Mouse (Mus musculus): ENCODE measurements around the gene Akr7a5. TPM values are rescaled to one million over a fixed set of nuclear protein-coding genes. Genes with fewer than 3 reads are reported as not detected.

The Akr7a5 gene
- polyA plus RNA-seq (2012; rRNA removed) = 17.2 and 18.4 TPM in 2 replicates

DNA sequence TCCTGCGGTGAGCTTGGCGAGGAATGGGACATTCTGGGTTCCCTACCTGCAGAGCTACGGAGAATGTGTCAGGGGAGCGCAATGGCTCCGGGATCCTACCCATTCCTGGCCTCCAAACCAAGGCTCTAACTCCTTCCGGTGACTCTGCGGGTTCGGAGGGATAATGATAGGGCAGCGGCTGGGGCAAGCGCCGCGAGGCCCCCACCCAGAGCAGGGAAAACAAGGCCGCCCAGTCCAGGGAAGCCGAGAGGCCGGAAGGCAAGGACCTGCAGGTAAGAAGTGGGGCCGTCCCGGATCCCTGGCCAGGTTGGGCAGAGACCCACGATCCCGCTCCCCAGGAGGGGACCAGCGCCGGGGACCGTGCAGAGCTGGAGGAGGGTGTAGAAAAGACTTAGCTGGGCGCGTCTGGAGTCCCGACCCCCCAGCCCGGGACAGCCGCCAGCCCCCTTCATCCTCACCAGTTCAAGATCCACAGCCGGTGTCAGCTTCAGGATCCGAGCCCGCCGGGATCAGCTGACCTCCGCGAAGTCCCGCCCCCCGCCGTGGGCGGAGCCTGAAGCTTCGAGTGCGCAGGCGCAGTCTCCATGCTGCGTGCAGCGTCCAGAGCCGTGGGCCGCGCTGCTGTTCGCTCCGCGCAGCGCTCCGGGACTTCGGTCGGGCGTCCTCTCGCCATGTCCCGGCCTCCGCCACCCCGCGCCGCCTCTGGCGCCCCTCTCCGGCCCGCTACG lies at the start of gene Akr7a5, which contains the start of gene Pqlc2:
Akr7a5 (plus strand) TSS at position 574 of the 728 bp plus-strand sequence.
Pqlc2 (minus strand) TSS at position 538 of the 728 bp plus-strand sequence.

DNA sequence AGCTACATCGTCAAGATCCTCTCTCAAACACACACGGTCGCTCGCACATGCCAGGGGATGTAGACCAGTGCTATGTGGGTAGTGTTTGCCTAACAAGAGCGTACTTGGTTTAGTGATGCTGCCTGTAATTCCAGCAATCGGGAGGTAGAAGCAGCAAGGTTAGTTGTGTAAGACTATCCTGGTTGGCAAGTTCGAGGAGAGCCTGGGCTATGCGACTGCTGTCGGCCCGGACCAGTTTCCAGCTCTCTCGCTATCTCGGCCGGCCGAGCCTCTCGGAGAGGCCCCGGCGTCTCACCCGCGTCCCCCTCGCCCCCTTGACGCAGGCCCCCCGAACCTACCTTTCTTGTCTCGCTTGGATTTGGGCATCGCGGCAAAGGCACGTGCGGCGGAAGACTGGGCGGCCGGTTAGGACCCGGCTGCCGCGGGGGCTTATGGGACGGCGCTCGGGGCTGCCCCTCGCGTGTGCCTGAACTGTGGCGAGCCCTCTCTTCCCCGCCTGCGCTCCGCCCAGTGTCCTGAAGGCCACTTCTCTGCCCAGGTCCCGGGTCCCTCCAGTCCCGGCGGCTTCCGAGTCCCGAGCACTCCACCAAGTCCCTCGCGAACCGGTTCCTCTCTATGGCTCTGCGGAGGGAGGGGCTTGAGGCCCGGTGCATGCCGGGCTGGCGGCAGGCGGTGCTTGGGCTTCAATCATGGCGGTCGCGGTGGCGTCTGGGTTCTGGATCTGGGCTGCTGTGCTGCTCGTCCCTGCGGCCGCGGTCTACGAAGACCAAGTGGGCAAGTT lies 41.6 kb downstream of the Akr7a5 start, which contains the start of the genes Mrto4, Emc1 and Ubr4:
Mrto4 (minus strand) TSS at position 646 of the 781 bp plus-strand sequence.
Emc1 (plus strand) TSS at position 657 of the 781 bp plus-strand sequence.
Ubr4 (plus strand) TSS at position 679 of the 781 bp plus-strand sequence.

Other genes with a start within 250 kb of the Akr7a5 start
- not detected in 2 replicates for gene Htr6, start 235.2 kb upstream of the Akr7a5 start, polyA plus RNA-seq (2012; rRNA removed)
- 2.4 and 2.5 TPM in 2 replicates for gene Nbl1, start 217.8 kb upstream of the Akr7a5 start, polyA plus RNA-seq (2012; rRNA removed)
- 79.1 and 89.4 TPM in 2 replicates for gene Minos1, start 179.6 kb upstream of the Akr7a5 start, polyA plus RNA-seq (2012; rRNA removed)
- gene Capzb, start 117.8 kb upstream of the Akr7a5 start, polyA plus RNA-seq (2012; rRNA removed) = 73.6 and 74.6 TPM in 2 replicates
- 16.9 and 17.1 TPM in 2 replicates for gene Pqlc2, start within 50 bp of the Akr7a5 start, polyA plus RNA-seq (2012; rRNA removed)
- gene Mrto4, start 41.8 kb downstream of the Akr7a5 start, polyA plus RNA-seq (2012; rRNA removed) = 29.6 and 30.1 TPM in 2 replicates
- gene Emc1, start 41.8 kb downstream of the Akr7a5 start, polyA plus RNA-seq (2012; rRNA removed) = 6.4 and 6.9 TPM in 2 replicates
- 36.7 and 54.6 TPM in 2 replicates for gene Ubr4, start 41.9 kb downstream of the Akr7a5 start, polyA plus RNA-seq (2012; rRNA removed)
- gene Iffo2, start 219.8 kb downstream of the Akr7a5 start, polyA plus RNA-seq (2012; rRNA removed) = 2.0 and 2.2 TPM in 2 replicates